Mouse (Mus musculus) right cerebral cortex, postnatal 14 days (tissue): ENCODE measurements at regions not wholly inside any gene's neighbourhood (a gene's known extent, or its start where the extent isn't known, plus 50 kb on each side); places are given as distances from the start of the nearest gene placed in this dataset.
A peak's percentile ranks its signal among the peaks of the same experiment; 100 is the strongest.

Source experiments
- DNase-seq: peaks from one replicate; pipeline ENCODE4 v3.0.0; 2022

DNA sequence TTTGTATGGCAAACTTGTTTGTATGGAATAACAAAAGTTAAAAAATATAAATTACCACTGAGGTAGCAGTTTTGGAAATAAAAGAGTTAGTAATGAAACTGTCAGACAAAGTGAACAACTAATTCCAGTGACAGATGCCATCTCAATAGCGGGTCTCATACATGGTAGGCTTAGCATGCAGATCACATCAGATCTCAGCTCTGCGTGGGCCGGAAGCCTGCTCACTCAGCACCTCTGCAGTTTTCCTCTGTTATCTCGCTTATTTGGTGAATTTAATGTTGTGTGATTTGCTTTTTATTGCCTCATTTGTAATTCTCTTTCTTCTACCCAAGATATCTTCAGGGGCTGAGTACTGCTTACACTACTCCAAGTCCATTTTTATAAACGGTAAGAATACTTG, 527.9 kb downstream of the Tm4sf1 start:
- DNase-seq, result no peak

DNA sequence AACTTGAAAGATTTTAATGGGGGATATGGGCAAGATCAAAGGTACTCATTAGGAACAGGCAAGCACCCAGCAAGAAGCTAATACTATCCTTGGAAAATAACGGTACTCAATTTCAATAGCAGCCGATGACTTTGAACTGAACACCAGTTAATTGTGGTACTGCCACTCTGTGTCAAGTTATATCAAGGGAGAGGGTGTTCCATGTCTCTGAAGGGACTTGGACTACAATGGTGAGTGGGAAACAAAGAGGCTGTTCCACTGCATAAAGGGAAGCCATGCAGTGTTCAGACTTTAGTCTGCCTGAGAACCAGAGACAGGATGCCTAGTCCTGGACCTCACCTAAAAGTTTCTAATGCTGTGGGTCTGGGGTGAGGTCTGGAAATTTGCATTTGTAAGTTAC, 531.6 kb downstream of the Tm4sf1 start:
- no peak for DNase-seq

DNA sequence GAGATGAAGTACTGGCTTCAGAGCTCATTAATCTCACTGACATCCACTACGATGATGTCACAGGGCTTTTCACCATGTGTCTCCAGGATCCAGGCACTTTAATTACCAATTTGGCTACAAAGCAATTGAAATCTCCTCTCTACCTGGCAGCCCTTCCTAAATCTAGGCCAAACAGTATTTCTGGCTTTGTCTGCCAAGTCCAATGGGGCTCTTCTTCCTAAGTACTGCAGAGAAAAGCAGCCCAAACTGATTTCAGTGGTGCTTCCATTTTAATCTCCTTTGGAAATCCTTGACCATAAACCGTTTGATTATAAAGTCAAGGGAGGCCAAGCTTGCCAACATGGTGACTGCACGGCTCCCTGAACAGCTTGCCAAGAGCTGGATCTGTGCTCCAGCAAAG, 534.7 kb downstream of the Tm4sf1 start:
- DNase-seq, result no peak

DNA sequence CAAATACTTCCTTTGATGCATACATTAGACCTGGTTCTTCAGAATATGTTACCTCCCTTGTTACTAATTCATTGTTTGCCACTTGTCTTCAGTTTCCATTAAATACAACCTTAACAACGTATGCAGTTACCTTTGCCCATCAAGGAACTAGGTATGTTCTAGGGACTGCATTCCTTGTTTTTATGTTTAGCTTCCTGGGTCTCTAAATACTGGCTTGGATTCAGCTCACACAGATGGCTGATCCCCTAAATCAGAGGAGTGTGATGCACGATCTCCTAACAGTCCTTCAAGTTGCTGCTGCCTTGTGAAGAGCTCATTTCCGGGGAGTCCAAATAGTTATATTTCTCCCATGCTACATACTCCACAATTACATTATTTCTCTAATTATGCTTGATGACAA, 537.5 kb downstream of the Tm4sf1 start:
- DNase-seq, result no peak

DNA sequence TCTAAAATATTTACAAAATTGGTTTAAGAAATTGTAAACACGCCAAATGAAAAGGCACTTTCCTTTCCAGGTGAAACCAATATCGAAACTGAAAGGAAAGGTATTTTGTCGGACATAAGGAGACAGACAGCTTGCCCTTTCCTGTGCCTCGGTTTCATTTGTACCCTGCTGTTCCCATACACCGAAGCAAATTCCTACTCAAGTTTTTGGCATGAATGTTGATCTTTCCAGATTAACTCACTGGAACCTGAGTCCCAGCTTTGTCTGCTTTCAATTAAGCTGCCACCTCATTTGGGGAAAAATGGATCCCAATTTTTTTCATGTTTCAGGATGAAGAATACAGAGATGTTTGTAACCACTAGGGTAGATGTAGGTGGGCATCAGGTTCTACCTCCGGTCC, 537.9 kb downstream of the Tm4sf1 start:
- no peak for DNase-seq

DNA sequence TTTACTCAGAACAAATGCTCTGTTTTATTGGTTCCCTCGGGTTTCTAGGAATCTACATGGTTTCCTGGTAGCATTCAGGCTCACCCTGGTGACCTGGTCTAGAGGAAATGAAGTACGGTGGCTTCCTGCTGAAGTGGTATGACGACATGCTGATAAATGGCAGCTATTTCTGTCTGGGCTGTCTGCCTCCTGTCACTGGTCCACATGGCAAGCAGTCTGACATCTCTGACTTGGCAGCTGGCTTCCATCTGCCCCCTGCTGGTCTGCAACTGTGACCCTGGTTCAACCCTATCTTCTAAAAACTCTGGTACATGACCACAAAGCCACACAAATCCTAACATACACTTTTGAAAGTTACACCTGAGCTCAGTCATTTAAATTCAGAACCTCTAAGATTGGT, 548.1 kb downstream of the Tm4sf1 start:
- DNase-seq, result no peak

DNA sequence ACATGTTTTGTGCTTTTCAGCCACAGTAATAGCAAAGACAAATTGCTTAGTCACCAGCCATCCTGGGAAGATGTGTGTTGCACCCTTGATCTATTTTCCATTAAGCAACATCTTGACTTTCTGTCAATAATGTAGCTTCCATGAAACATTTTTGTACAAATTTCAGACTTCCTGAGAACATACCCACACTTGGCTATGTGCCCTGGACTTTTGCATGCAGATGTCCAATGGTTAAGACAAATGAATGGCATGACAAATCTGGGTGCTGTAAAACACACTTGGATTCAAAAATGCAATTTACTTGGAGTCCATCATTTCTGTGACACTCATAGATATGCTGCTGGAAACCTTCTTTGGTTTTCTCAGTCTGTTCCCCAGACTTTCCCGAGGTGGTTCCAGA, 549.9 kb downstream of the Tm4sf1 start:
- DNase-seq, result no peak

DNA sequence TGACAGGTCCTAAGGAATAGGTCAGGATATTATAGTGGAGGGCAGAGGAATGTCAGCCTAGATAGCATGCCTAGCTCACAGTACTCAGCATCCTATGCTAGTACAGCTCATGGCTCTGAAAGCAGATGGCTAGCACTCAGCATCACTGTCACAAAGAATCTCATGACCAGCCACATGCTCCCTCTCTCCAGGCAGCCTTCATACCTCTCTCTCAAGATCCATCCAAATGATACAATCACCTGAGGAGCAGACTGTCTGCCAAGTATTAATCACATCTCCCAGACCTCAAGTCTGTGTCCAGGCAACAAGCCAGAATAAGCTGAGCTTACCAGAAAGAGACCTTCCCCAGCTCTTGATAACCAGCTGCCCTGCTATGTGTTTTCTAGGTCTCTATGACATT, 557.4 kb upstream of the Nbea start:
- DNase-seq, result no peak

DNA sequence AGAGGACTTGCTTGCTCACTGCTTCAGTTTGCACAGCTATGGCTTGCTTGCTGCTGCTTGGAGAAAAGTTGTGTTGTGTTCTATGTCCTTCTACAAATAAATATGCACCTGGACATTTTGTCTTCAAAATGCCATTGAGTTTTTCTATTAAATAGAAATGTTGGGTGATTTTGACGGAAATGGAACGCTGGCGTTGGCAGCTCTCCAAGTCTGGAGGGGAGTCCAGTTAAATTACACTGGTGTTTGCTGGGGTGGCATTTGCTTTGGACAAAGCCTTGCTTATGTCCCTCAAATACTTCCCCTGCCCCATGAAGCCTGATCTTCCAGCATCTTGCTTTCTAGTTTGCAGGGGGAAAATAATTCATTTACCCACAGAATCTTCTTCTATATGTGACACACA, 556.0 kb upstream of the Nbea start:
- DNase-seq, result no peak

DNA sequence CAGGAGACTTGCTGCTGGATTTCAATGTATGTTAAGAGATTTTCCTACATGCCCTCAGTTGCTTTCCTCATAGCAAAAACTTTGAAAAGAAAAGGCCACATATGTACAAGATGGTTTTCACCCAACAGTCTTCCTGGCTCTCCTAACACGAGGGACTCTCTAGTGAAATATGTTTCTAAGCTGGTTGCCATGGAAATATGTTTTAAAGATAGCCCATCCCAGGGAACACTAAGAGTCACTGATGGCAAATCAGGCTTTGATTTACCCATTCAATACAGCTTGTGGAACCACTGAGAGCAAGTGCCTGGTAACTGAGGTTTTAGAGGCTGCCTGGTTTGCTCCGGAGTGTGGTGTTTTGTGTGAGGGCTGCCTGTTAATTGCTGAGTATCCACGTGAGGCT, 547.3 kb upstream of the Nbea start:
- DNase-seq, result no peak

DNA sequence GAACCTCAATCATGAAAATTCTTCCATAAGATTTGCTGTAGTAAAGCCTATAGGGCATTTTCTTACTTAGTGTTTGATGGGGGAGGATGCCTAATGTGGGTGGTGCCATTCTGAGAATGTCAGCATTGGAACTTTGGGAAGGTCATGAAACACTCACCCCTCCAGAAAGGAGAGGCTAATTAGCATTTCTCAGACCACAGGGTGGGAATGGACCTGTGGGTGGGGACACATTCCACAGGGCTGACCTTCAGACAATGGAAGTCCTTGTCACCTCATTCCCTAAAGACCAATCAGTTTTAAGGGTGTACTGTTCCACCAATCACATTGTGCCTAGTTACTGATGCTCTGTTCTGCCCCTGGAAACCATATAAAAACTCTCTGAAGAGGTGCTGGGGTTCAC, 541.5 kb upstream of the Nbea start:
- no peak for DNase-seq

DNA sequence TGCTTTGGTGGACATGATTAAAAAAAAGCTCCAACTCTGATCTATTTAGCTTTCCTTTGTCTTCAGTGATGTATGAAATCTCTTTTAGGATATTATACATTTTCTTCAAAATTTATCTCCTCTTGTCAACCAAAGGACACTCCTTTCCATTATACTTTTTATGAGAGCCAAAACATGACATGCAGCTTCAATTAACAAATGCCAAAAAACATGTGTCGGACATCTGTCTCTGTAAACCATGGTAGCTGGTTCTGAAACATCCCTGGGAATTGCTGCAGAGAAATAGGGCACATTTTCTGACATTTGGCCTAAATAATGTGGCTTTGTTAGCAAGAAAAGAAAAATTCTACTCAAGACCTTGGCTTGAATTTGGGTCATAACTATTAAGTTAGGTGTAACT, 524.8 kb upstream of the Nbea start:
- no peak for DNase-seq

DNA sequence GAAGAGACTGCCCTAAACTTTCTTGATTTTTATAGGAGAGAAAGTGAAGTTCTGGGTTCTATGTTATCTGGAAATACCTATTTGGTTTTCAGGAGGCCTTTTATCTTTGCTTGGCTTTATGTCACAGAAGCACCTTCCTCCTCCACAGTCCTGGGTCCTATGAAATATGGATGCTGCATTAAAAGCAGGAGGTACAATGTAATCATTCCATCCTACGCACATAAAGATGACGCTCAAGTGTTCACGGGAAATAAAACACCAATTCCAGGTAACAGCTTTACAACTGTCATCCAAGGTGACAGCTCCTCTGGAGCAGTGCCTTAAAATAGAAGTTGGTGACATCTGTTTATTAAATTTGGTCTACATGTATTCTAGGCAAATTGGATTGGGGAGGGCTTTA, 523.8 kb upstream of the Nbea start:
- no peak for DNase-seq

DNA sequence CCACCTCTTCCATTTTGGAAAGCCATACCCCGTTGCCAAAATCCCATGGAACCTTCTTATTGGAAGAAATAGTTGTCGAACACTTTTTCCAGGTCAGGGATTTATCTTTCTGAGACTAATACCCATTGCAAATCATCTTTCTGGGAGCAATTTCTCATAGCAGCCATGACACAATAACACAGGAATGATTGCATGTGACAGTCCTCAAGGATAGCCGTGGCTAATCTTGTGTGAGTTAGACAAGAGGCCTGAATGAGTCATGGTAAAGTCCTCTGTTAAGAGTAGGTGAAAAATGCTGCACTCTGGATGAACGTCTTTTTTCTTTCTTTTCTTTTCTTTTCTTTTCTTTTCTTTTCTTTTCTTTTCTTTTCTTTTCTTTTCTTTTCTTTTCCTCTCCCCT, 522.5 kb upstream of the Nbea start:
- DNase-seq, result no peak

DNA sequence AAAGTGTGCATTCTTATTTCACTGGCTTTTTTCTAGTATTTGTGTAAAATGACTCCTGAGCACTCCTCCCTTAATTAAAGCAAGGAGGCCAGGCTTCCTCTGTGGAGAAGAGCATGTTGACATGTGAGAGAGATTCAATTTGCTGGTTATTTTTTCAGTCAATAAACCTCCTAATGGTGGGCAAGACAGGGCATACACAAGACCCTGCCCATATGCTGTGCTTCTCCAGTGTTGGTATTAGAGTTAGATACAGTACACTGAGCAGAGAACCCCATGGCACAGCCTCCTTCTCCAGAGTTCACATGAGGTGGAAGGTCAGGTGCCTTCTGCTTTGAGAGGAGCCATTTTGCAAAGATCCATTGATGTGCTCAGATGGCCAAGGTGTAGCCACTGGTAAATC, 515.4 kb upstream of the Nbea start:
- DNase-seq, result no peak

DNA sequence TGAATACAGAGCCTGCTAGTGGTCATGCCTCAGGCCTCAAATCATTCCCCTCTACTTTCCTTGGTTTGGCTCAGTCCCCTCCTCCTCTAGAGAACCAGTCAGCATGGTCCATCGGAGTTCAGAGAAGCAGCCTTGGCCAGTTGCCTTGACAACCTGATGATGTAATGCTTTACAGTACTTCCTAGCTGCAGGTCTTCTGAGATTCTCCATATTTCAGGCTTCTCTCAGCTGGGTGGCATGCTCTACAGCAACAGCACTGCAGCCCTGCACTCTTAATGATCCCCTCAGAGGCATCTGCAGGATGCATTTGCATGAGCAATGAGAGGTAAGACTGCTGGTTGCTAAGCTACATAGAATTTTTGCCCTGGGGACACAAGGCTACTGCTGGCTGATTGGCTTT, 514.7 kb upstream of the Nbea start:
- peak; percentile 42 for DNase-seq

DNA sequence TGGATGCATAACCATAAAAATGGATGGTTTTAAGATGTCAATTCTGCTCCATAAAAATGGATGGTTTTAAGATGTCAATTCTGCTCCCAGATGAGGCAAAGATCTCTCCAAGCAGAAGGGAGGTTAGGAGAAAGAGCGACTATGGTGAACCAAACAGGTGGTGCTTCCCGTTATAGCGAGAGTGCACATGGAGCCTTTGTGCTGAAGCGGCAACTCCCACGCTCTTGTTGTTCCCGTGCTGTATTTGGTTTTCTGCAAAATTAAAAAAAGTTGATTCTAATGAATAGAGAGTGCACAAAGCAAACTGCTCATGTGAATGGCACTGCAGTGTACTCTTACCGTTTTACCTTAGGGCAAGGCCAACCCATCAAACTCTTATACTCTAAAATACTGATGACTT, 497.5 kb upstream of the Nbea start:
- no peak for DNase-seq

DNA sequence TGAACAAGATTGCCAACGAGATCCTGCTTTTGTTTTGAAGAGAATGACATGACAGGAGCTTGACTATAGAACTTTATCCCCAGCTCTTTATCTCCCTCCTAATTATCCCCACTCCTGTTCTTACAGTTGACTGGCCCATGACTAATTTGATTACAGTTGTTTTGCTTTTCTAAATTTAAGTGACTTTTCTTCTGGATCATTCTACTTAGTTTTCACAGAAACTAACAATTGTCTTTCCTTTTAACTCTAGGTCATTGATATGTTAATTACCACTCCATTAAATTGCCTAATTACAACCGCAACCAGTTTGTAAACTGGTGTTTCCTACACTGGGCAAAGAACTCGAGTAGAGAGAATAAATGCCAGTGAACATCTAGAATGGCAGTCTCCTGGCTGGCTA, 485.3 kb upstream of the Nbea start:
- DNase-seq, result no peak

DNA sequence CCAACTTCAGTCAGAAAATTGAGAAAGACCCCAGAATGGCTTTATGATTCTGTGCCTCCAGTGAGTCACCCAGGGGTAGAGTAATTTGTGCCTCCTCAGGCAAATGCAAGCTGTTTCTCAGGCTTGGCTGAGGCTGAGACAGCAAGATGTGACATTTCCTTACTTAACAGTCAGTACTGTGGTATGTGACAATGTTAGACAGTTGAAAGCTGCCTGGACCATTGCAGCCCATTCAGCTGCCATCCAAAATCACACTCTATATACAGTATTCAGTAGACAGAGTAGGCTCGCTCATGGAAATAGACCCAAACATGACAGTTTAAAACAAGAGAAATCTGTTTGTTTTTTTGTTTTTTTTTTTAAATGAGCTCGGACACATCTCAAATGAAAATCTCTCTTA, 477.1 kb upstream of the Nbea start:
- DNase-seq, result no peak

DNA sequence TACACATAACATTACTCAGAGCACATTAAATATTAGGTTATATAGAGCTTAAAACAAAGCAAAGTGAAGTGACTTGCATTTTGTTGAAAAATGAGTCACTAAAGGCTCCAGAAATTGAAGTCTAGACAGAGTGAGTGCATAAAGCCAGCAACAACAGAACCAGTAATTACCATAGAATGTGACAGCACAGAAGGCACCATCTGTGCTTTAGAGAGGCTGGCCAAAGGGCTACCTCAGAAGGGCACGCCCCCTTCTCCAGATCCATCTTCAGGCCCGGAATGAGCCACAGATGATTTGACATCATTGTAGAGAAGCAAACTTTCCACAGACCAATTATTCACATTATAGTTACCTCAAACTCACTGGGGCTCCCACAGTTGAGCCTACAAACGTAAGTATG, 463.8 kb upstream of the Nbea start:
- no peak for DNase-seq
